Mouse (Mus musculus): ENCODE data around the gene Acot13. TPM values are rescaled to one million over a fixed set of nuclear protein-coding genes. Genes with fewer than 3 reads are reported as not detected.
"Not testable (repeated sequence)": the region's sequence is repeated elsewhere in the genome, so short reads cannot be mapped to it uniquely, and the experiment has no call there.

Acot13 gene
- polyA plus RNA-seq, 1 experiment from 2014 or later = 312 TPM

- no peak for ATAC-seq (ENCODE audit: insufficient number of reproducible peaks, insufficient read depth, low FRiP score, low read depth)
- H3K36me3 ChIP-seq (ENCODE audit: control insufficient read depth, insufficient read depth, low read length) = no peaks in the 10 kb centered on the region
- H3K27ac ChIP-seq (replicated peaks in 1 of 2; ENCODE audit: control insufficient read depth in 1 of 2, insufficient read depth in 1 of 2, low read depth in 2 of 2, low read length in 2 of 2) = no peak overlapping the region
- no peak overlapping the region for H3K9ac ChIP-seq (ENCODE audit: low read length)
- H3K4me3 ChIP-seq (ENCODE audit: control insufficient read depth in 1 of 2, insufficient read depth in 1 of 2, low read depth in 1 of 2, low read length in 2 of 2) = no peak overlapping the region
- H3K4me2 ChIP-seq (ENCODE audit: low read length) = no peak overlapping the region
- 65% methylated on average over 8 of the region's 8 CpGs for WGBS
- H3K9me3 ChIP-seq (ENCODE audit: control insufficient read depth, low read length) = no peaks in the 10 kb centered on the region
- H3K27me3 ChIP-seq (ENCODE audit: control insufficient read depth, insufficient read depth, low read length) = no peaks in the 10 kb centered on the region
- H3K4me1 ChIP-seq (ENCODE audit: control insufficient read depth in 2 of 2, insufficient read depth in 2 of 2, low read length in 2 of 2) = peaks cover 3 to 4% of the 10 kb centered on the region in 2 experiments; a peak in 1 of 4 replicates
These were observed 52.5 kb downstream of the Acot13 start for GRCm38 (mm10) chr13:24778706-24779380.

- no peaks in the 10 kb centered on the region for H3K36me3 ChIP-seq (ENCODE audit: control insufficient read depth, insufficient read depth, low read length)
- no peak overlapping the region for H3K9ac ChIP-seq (ENCODE audit: low read length)
- no peaks in the 10 kb centered on the region for H3K27me3 ChIP-seq (ENCODE audit: control insufficient read depth, insufficient read depth, low read length)
- no peak overlapping the region for H3K4me2 ChIP-seq (ENCODE audit: low read length)
- H3K27ac ChIP-seq (replicated peaks in 1 of 2; ENCODE audit: control insufficient read depth in 1 of 2, insufficient read depth in 1 of 2, low read depth in 2 of 2, low read length in 2 of 2) = no peak overlapping the region
- ATAC-seq (ENCODE audit: insufficient number of reproducible peaks, insufficient read depth, low FRiP score, low read depth) = no peak
- peaks cover 3 to 4% of the 10 kb centered on the region in 2 experiments; a peak in 1 of 4 replicates for H3K4me1 ChIP-seq (ENCODE audit: control insufficient read depth in 2 of 2, insufficient read depth in 2 of 2, low read length in 2 of 2)
- no peak overlapping the region for H3K4me3 ChIP-seq (ENCODE audit: control insufficient read depth in 1 of 2, insufficient read depth in 1 of 2, low read depth in 1 of 2, low read length in 2 of 2)
- no peaks in the 10 kb centered on the region for H3K9me3 ChIP-seq (ENCODE audit: control insufficient read depth, low read length)
- 75% methylated on average over 2 of the region's 2 CpGs for WGBS
These were observed 53.3 kb downstream of the Acot13 start for GRCm38 (mm10) chr13:24778026-24778425.

GRCm38 (mm10) chr13:24776146-24776844 is 55.0 kb downstream of the Acot13 start:
- 56% methylated on average over 7 of the region's 7 CpGs for WGBS
- no peaks in the 10 kb centered on the region for H3K9me3 ChIP-seq (ENCODE audit: control insufficient read depth, low read length)
- no peak for ATAC-seq (ENCODE audit: insufficient number of reproducible peaks, insufficient read depth, low FRiP score, low read depth)

GRCm38 (mm10) chr13:24771482-24771881 is 59.9 kb downstream of the Acot13 start:
- H3K27me3 ChIP-seq (ENCODE audit: control insufficient read depth, insufficient read depth, low read length); H3K9ac ChIP-seq (ENCODE audit: low read length); H3K4me1 ChIP-seq (ENCODE audit: control insufficient read depth in 2 of 2, insufficient read depth in 2 of 2, low read length in 2 of 2); ATAC-seq (ENCODE audit: insufficient number of reproducible peaks, insufficient read depth, low FRiP score, low read depth); H3K36me3 ChIP-seq (ENCODE audit: control insufficient read depth, insufficient read depth, low read length); H3K27ac ChIP-seq (replicated peaks in 1 of 2; ENCODE audit: control insufficient read depth in 1 of 2, insufficient read depth in 1 of 2, low read depth in 2 of 2, low read length in 2 of 2); H3K4me3 ChIP-seq (ENCODE audit: control insufficient read depth in 1 of 2, insufficient read depth in 1 of 2, low read depth in 1 of 2, low read length in 2 of 2); H3K9me3 ChIP-seq (ENCODE audit: control insufficient read depth, low read length); H3K4me2 ChIP-seq (ENCODE audit: low read length): not testable (repeated sequence)
- WGBS = 93% methylated on average over 10 of the region's 10 CpGs

More at GRCm38 (mm10) chr13:24776146-24776844, 55.0 kb downstream of the Acot13 start:
- Histone ChIP-seq H3K4me1 (ENCODE audit: control insufficient read depth in 2 of 2, insufficient read depth in 2 of 2, low read length in 2 of 2) (no peaks in the 10 kb centered on the region), H3K4me2 (ENCODE audit: low read length) (no peak overlapping the region), H3K9ac (ENCODE audit: low read length) (no peak overlapping the region), H3K27me3 (ENCODE audit: control insufficient read depth, insufficient read depth, low read length) (no peaks in the 10 kb centered on the region), H3K36me3 (ENCODE audit: control insufficient read depth, insufficient read depth, low read length) (no peaks in the 10 kb centered on the region), H3K27ac (replicated peaks in 1 of 2; ENCODE audit: control insufficient read depth in 1 of 2, insufficient read depth in 1 of 2, low read depth in 2 of 2, low read length in 2 of 2) (no peak overlapping the region), H3K4me3 (ENCODE audit: control insufficient read depth in 1 of 2, insufficient read depth in 1 of 2, low read depth in 1 of 2, low read length in 2 of 2) (no peak overlapping the region)

Other genes starting within 250 kb of the Acot13 start
- 13.1 and 16.5 TPM in 2 replicates for gene Ripor2, start 249.4 kb downstream of the Acot13 start, polyA plus RNA-seq (2014; fragmentation: Nextera tagmentation; extraction: Ambion mirVana)
- not detected in 2 replicates for gene Armh2, start 90.3 kb downstream of the Acot13 start, polyA plus RNA-seq (2014; fragmentation: Nextera tagmentation; extraction: Ambion mirVana)
- 108 and 112 TPM in 2 replicates for gene Gmnn, start 69.6 kb downstream of the Acot13 start, polyA plus RNA-seq (2014; fragmentation: Nextera tagmentation; extraction: Ambion mirVana)
- gene BC005537, start 29.9 kb downstream of the Acot13 start, polyA plus RNA-seq (2014; fragmentation: Nextera tagmentation; extraction: Ambion mirVana) = 19.0 and 22.6 TPM in 2 replicates
- 31.4 and 32.0 TPM in 2 replicates for gene Tdp2, start 139 bp upstream of the Acot13 start, polyA plus RNA-seq (2014; fragmentation: Nextera tagmentation; extraction: Ambion mirVana)
- 0.04 and 0.15 TPM in 2 replicates for gene D130043K22Rik, start 13.6 kb upstream of the Acot13 start, polyA plus RNA-seq (2014; fragmentation: Nextera tagmentation; extraction: Ambion mirVana)
- 12.2 and 14.4 TPM in 2 replicates for gene Aldh5a1, start 106.1 kb upstream of the Acot13 start, polyA plus RNA-seq (2014; fragmentation: Nextera tagmentation; extraction: Ambion mirVana)
- 0.20 and 0.27 TPM in 2 replicates for gene Gpld1, start 111.6 kb upstream of the Acot13 start, polyA plus RNA-seq (2014; fragmentation: Nextera tagmentation; extraction: Ambion mirVana)
- gene Mrs2, start 188.8 kb upstream of the Acot13 start, polyA plus RNA-seq (2014; fragmentation: Nextera tagmentation; extraction: Ambion mirVana) = 19.2 and 21.7 TPM in 2 replicates
- gene Dcdc2a, start 224.5 kb upstream of the Acot13 start, polyA plus RNA-seq (2014; fragmentation: Nextera tagmentation; extraction: Ambion mirVana) = 0.50 and 0.77 TPM in 2 replicates

All from heart, embryonic 14.5 days (tissue).